Mouse (Mus musculus) heart, embryonic 16.5 days (tissue): Measurements from ENCODE around the gene Cacng1. TPM values are rescaled to one million over a fixed set of nuclear protein-coding genes. Genes with fewer than 3 reads are reported as not detected.

Experiments used
- ATAC-seq: fragments of 200-750 bp; cut with Nextera tagmentation; replicated peaks from 2 replicates; pipeline ENCODE4 v1.8.0; 2017; ENCODE audit warnings: moderate number of reproducible peaks; ENCODE audit not compliant: insufficient read depth, low FRiP score; ENCODE audit errors: extremely low read depth
- H3K27ac ChIP-seq: fragments of 300-500 bp; sonication (generic); 2 replicates; pipeline ENCODE4 v1.5.1; 2014; ENCODE audit warnings: mild to moderate bottlenecking, low read length, control low read depth, moderate library complexity
- H3K27me3 ChIP-seq: fragments of 300-500 bp; sonication (generic); 2 replicates; pipeline ENCODE4 v1.6.1; 2014; ENCODE audit warnings: low read length, mixed read lengths; ENCODE audit not compliant: control insufficient read depth, insufficient read depth
- H3K36me3 ChIP-seq: fragments of 300-500 bp; sonication (generic); 2 replicates; pipeline ENCODE4 v1.6.1; 2014; ENCODE audit not compliant: control insufficient read depth, insufficient read depth
- H3K4me1 ChIP-seq: fragments of 300-500 bp; sonication (generic); 2 replicates; pipeline ENCODE4 v1.6.1; 2014; ENCODE audit warnings: low read length, mixed read lengths; ENCODE audit not compliant: control insufficient read depth, insufficient read depth
- H3K4me2 ChIP-seq: fragments of 300-500 bp; sonication (generic); 2 replicates; pipeline ENCODE4 v1.6.1; 2014; ENCODE audit warnings: low read depth, mild to moderate bottlenecking, control low read depth, low read length
- H3K4me3 ChIP-seq: fragments of 300-500 bp; sonication (generic); 2 replicates; pipeline ENCODE4 v1.5.1; 2014; ENCODE audit warnings: mild to moderate bottlenecking, control low read depth, low read length
- H3K9ac ChIP-seq: fragments of 300-500 bp; sonication (generic); 2 replicates; pipeline ENCODE4 v1.6.1; 2014; ENCODE audit warnings: low read length, control low read depth
- H3K9me3 ChIP-seq: fragments of 300-500 bp; sonication (generic); replicated peaks from 2 replicates; pipeline ENCODE4 v1.6.1; 2016; ENCODE audit warnings: low read length; ENCODE audit not compliant: control insufficient read depth
- whole genome bisulfite sequencing: fragments of 180-500 bp; shearing (Covaris S2); extraction: QIAGEN DNeasy Blood & Tissue Kit; methylation state at CpG from one replicate; pipeline ENCODE4 v1.1.7; 2014; 5-methylcytosine and 5-hydroxymethylcytosine counted together
- polyA plus RNA-seq: library from polyadenylated mRNA; unstranded; fragments of >200 nt; fragmentation: Nextera tagmentation; extraction: Ambion mirVana; gene quantifications from 2 replicates; pipeline ENCODE4 v1.2.1, GENCODE M21; 2015

Cacng1 gene
- 0.31 and 1.3 TPM in 2 replicates for polyA plus RNA-seq

DNA sequence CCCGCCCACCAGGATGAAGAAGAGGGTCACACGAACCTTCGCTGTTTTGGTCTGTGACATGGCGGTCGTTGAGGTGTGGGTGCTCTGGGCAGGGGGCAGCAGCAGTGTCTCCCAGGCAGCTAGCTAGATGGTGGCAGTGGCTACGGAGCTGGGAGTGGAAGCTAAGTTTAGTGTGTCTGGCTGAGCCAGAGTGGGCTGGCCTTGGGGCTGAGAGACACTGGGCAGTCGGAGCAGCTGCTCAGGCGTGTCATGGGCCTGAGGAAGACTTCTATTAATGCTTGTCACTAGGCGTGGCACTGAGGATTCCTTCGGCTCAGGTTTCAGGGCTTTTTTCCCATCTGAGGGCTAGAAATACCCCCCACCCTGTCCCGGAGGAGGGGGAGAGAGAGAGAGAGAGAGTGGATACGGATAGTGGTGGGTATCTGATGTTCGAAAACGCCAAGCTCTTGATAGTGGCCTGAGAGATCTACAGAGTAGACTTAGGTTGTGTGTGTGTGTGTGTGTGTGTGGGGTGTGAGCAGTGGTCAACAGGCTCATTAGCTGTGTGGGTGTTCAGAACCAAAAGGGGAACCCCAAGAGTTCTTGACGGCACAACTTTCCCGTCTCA is at the start of gene Cacng1:
Gene Cacng1 (minus strand): TSS at position 191 of the 607 bp plus-strand sequence.
- no peak for ATAC-seq
- H3K4me1 ChIP-seq = no peaks in the 10 kb centered on the region
- H3K4me2 ChIP-seq = no peak within 1 kb of the TSS
- H3K36me3 ChIP-seq = no peaks in the 10 kb centered on the region
- H3K9ac ChIP-seq = no peak within 1 kb of the TSS
- WGBS = 71% methylated on average over 16 of the region's 16 CpGs
- H3K4me3 ChIP-seq = no peak within 1 kb of the TSS
- no peaks in the 10 kb centered on the region for H3K27me3 ChIP-seq
- H3K9me3 ChIP-seq = peaks cover 6% of the 10 kb centered on the region
- H3K27ac ChIP-seq = no peak within 1 kb of the TSS

DNA sequence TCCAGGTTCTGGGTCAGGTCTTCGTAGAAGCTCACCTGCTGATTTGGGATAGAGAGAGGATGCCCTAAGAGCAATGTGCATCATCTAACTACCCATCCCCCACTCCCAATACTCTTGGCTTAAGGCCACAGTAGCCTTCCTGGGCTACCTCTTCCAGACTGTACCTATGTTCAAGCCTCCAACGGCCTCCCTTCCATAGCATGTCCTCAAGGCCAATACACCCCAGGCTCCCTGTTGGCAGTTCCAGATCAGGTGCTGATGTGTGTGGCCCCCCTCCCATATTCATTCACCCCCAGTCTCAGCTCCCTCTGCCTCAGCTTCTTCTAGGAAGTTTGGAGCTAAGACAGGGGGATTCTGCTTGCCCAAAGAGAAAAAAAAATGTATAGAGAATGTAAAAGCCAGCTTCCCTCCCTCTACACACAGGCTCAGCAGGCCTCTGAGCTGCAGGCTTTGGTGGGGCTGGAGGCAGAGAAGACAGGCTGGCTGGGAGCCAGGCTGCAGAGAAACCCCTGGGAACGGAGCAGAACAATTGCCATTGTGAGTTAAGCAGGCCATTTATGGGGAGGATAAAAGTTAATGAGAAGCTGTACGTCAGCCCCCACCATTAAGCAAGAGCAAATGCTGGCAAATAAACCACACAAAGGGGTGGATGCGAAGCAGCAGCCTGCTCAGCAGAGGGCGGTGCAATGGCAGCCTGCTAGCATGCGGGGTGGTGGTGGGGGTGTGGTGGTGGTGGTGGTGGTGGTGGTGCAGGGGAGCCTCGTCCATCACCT is 46.6 kb upstream of the Cacng1 start:
- H3K36me3 ChIP-seq = no peaks in the 10 kb centered on the region
- H3K4me1 ChIP-seq = peaks cover 2% of the 10 kb centered on the region; the same call in 1 of the 2 replicates
- H3K27me3 ChIP-seq = no peaks in the 10 kb centered on the region
- no peak; the same call in 1 of the 2 replicates for ATAC-seq
- H3K9ac ChIP-seq = no peak overlapping the region
- H3K9me3 ChIP-seq = no peaks in the 10 kb centered on the region
- no peak overlapping the region for H3K27ac ChIP-seq
- no peak overlapping the region for H3K4me2 ChIP-seq
- WGBS = 39% methylated on average over 8 of the region's 8 CpGs
- no peak overlapping the region for H3K4me3 ChIP-seq

DNA sequence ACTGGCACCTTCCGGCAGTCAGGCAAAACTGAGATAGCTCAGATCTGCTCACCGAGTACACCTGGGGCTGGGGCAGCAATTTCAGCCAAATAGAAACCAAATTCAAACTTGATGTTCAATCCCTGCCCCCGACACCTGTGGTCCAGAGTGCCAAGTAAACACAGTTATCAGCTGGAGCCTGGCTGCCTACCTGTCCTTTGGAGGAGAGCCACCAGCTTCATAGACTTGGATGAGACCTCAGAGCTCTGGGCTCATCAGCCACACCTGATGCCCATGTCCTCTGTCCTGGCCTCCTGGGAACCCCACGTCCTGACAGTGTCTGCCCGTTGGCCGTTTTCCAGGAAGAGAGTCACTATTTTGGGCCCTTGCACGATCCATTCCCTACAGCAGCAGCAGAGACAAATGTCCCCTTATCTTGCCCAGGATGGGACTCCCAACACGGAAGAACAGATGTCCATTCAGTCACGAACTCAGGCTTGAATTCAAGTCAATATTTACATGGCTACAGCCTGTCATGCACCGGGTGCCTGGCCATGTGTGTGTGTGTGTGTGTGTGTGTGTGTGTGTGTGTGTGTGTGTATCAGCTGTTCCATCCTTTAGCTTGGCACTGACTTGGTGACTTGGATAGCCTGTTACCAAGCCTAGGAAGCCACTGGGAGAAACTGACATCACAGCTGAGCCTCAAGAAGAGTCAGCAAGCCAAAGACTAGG is 45.6 kb upstream of the Cacng1 start:
- Histone ChIP-seq H3K9ac (no peak overlapping the region), H3K4me3 (no peak overlapping the region), H3K27ac (no peak overlapping the region), H3K9me3 (no peaks in the 10 kb centered on the region), H3K27me3 (no peaks in the 10 kb centered on the region), H3K4me1 (peaks cover 2% of the 10 kb centered on the region; the same call in 1 of the 2 replicates), H3K4me2 (no peak overlapping the region), H3K36me3 (no peaks in the 10 kb centered on the region)
- 43% methylated on average over 10 of the region's 10 CpGs for WGBS
- no peak for ATAC-seq

DNA sequence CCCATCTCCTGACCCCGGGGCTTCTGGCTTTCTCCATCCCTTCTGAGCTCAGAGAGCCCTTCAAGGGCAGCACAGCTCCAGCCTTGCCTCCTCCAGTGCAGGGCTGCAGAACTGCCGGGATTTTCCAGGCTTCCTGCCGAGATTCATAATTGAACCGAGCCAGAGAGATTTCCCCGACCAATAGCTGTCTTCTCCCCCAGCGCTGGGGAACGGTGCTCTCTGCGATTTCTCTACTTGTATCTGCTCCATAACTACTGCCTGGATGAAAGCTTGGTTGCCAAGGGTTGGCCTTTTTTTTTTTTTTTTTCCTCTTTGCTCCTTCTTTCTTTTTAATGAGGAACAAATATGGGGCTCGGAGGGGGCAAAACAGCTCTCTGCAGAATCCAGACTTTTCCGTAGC is 43.7 kb upstream of the Cacng1 start:
- Histone ChIP-seq H3K9ac (no peak overlapping the region), H3K27ac (no peak overlapping the region), H3K9me3 (no peaks in the 10 kb centered on the region), H3K4me2 (no peak overlapping the region), H3K27me3 (no peaks in the 10 kb centered on the region), H3K36me3 (no peaks in the 10 kb centered on the region), H3K4me3 (no peak overlapping the region), H3K4me1 (peaks cover 2% of the 10 kb centered on the region; the same call in 1 of the 2 replicates)
- no peak for ATAC-seq
- 61% methylated on average over 10 of the region's 10 CpGs for WGBS

DNA sequence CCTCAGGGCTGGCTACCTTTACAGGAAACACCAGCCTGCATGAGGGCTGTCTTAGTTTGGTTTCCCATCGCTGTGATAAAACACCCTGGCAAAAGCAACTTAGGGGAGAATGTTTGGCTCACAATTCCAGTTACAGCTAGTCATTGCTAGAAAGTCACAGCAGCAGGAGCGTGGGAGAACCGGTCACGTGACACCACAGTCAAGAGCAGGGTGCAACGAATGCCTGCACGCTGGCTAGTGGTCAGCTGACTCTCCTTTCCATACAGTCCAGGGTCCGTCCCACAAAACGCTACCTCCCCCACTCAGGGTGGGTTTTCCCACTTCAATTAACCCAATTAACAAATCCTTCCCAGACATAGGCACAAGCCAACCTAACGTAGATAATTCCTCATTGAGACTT is 43.2 kb upstream of the Cacng1 start:
- H3K9me3 ChIP-seq = no peaks in the 10 kb centered on the region

DNA sequence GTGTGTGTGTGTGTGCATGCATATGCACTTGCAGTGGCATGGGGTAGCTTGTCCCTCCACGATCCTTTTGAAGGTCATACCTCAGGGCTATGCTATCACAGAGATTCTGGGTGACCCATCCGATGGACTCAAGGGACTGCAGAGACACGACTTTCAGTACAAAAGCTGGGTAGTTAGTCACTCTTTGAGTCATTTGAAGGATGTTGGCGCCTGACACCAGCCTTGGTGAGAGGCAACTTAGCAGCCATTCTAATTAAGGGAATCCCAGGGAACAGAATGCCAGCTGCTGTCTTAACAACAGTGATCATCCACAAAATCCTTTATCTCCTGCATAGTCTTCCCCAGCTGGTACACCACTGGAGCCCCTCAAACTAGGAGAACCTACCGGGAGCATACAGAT is 32.8 kb upstream of the Cacng1 start:
- H3K27me3 ChIP-seq = no peaks in the 10 kb centered on the region
- no peak overlapping the region for H3K9ac ChIP-seq
- no peaks in the 10 kb centered on the region for H3K36me3 ChIP-seq
- 76% methylated on average over 5 of the region's 5 CpGs for WGBS
- no peak overlapping the region for H3K27ac ChIP-seq
- no peaks in the 10 kb centered on the region for H3K9me3 ChIP-seq
- no peak for ATAC-seq
- H3K4me2 ChIP-seq = no peak overlapping the region
- H3K4me1 ChIP-seq = no peaks in the 10 kb centered on the region
- no peak overlapping the region for H3K4me3 ChIP-seq

More for the DNA sequence above, 43.2 kb upstream of the Cacng1 start:
- Histone ChIP-seq H3K27me3 (no peaks in the 10 kb centered on the region), H3K4me1 (peaks cover 2% of the 10 kb centered on the region; the same call in 1 of the 2 replicates), H3K36me3 (no peaks in the 10 kb centered on the region), H3K4me2 (no peak overlapping the region), H3K27ac (no peak overlapping the region), H3K9ac (no peak overlapping the region), H3K4me3 (no peak overlapping the region)
- WGBS = 73% methylated on average over 9 of the region's 9 CpGs
- no peak for ATAC-seq

DNA sequence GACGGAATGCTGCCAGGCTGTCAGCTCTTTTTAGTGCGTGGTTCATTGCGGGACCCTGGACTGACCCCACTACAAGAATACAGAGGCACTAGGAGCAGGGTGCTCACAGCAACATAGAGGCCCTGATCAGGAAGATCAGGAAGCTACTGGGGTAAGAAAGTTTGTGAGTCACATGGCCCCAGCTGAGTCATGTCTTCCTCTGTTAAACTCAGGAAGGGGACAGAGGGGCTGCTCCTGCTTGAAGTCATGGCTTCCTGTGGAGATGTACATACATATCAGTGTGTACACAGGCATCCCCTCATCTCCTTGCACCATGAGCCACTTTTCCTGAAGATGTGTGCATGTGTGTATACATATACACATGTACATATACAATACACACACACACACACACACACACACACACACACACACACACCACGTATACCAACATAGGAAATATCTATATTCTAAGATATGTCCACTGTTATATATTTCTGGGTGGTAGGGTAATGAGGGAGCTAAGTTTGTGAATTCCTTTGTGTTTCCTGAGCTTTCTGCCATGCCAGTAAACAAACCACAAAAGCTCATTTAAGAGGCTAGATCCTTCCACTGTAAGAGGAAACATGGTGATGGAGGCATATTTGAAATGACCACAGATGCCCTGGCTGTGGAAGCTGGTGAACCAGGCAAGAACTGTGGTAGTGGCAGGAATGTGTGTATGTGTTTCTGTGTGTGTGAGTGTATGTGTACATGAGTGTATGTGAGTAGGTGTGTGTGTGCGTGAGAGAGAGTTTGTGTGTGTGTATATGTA is 32.1 kb upstream of the Cacng1 start:
- WGBS = 79% methylated on average over 5 of the region's 5 CpGs

DNA sequence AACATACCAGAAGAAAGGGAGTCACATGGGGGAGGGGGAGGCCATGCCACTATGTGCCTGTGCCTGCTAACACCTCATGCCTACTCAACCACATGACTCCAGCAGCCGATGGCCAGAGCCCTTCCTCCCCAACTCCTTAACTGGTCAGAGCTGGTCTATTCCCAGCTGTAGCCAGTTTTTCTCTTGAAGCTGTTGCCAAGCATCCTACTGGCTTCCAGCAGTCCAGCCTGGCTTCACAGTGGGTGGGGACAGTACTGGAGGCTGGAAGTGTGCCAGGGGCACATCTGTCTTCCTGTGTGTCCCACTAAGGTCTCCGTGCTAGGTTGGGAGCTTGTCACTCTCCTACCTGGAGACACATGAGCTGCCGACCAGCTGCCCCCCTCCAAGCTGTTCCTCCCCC is 26.8 kb upstream of the Cacng1 start:
- no peak for ATAC-seq
- no peak overlapping the region for H3K4me2 ChIP-seq
- H3K9ac ChIP-seq = no peak overlapping the region
- H3K36me3 ChIP-seq = no peaks in the 10 kb centered on the region
- H3K4me1 ChIP-seq = no peaks in the 10 kb centered on the region
- no peaks in the 10 kb centered on the region for H3K9me3 ChIP-seq
- H3K27ac ChIP-seq = no peak overlapping the region
- H3K4me3 ChIP-seq = no peak overlapping the region
- WGBS = 54% methylated on average over 3 of the region's 3 CpGs
- no peaks in the 10 kb centered on the region for H3K27me3 ChIP-seq

More for the DNA sequence above, 32.1 kb upstream of the Cacng1 start:
- H3K9ac ChIP-seq = no peak overlapping the region
- no peak for ATAC-seq
- no peak overlapping the region for H3K4me3 ChIP-seq
- no peak overlapping the region for H3K4me2 ChIP-seq
- no peaks in the 10 kb centered on the region for H3K27me3 ChIP-seq
- H3K36me3 ChIP-seq = no peaks in the 10 kb centered on the region
- no peaks in the 10 kb centered on the region for H3K4me1 ChIP-seq
- H3K9me3 ChIP-seq = no peaks in the 10 kb centered on the region
- H3K27ac ChIP-seq = no peak overlapping the region
